Mouse (Mus musculus) effector memory CD4-positive, alpha-beta T cell, adult 5 months (primary cell): ENCODE measurements around the gene Aig1. TPM values are rescaled to one million over a fixed set of nuclear protein-coding genes. Genes with fewer than 3 reads are reported as not detected.

Experiments used
- polyA plus RNA-seq: library from polyadenylated mRNA; unstranded; fragments of 100-300 nt; shearing (Covaris generic); gene quantifications from one replicate; pipeline ENCODE4 v1.2.1, GENCODE M21; 2017

Gene Aig1
- polyA plus RNA-seq: 95.8 TPM

DNA sequence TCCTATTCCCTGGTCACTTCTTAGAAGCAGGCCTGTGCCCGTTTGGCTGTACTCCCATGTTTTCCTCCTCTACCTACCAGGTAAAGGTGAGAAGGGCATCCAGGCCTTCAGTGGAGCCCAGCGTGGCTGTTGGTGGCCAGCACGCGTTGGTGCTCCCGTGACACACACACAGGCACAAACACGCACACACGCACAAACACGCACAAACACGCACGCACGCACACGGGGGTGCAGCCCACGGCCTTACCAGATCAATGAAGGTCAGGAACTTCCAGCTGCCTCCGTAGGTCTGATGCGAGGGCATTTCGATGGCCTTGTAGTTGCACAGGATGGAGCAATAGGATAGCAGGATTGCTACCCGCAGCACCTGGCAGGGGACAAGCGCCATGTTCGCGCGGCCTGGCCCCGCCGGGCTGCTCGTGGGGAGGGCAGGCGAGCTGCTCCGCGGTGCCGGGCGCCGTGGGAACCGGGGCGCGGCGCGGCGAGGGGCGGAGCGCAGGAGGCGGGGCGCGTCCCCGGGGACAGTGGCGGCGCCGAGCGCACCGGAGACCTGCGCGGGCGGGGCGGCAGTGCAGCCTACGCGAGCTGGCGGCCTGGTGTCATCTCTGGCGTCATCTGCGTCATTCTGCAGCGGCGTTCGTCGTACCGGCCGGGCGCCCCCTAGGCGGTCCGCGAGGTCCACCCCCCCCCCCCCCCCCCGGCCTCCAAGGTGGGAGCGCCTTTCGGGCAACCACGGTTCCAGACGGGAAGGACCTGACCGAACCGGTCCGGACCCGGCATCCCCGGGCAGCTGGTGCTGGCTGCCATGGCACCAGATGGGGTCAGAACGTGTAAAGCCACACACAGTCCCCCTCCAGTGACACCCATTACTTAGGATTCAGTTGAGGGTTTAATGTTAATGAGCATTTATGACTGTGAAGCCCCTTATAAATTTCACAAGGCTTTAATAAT lies at the start of gene Aig1:
Gene Aig1, minus strand, starts transcription at position 610 of the 951 bp plus-strand sequence.

Other genes starting within 250 kb of the Aig1 start
- 85.6 TPM for gene Hivep2, start 97.1 kb upstream of the Aig1 start, polyA plus RNA-seq